Mouse (Mus musculus) small intestine, adult 2 months (tissue): ENCODE data around the gene Sco2.

ENCODE experiments used
- CTCF ChIP-seq: fragments of 200-500 bp; IDR thresholded peaks from 2 replicates; pipeline ENCODE4 v1.5.1; 2012; ENCODE audit warnings: low read depth, mild to moderate bottlenecking, control low read depth, inconsistent platforms, low read length, moderate library complexity, mixed read lengths; ENCODE audit not compliant: insufficient replicate concordance, insufficient read length; ENCODE audit errors: extremely low read depth
- POLR2A ChIP-seq: fragments of 200-500 bp; IDR thresholded peaks from 2 replicates; pipeline ENCODE4 v1.6.1; 2012; ENCODE audit warnings: low read depth, mild to moderate bottlenecking, control low read depth, inconsistent platforms, low read length, moderate library complexity

- TF ChIP-seq CTCF, result no peak
- no peak for TF ChIP-seq POLR2A
Observed at GRCm38 (mm10) chr15:89336422-89336821, 37.2 kb downstream of the Sco2 start.
